Mouse (Mus musculus): ENCODE measurements around the gene Atg4d. TPM values are rescaled to one million over a fixed set of nuclear protein-coding genes. Genes with fewer than 3 reads are reported as not detected.

Gene Atg4d
- total RNA-seq, 1 experiment: 23.8 TPM

GRCm38 (mm10) chr9:21318792-21319191 is 53.7 kb downstream of the Atg4d start:
- no peak for DNase-seq (ENCODE audit: low read depth, low spot score)
- no peak overlapping the region for H3K9ac ChIP-seq (ENCODE audit: insufficient read depth, low read depth, low read length, poor library complexity, severe bottlenecking)
- no peaks in the 10 kb centered on the region for H3K9me3 ChIP-seq (ENCODE audit: control insufficient read depth, insufficient read depth, low read depth, low read length)
- in situ Hi-C loops (cut with MboI; ENCODE audit: low sequenced_read_pairs in 2 of 2, unreplicated experiment in 2 of 2): no loop called here
- H3K27ac ChIP-seq (ENCODE audit: insufficient read depth, low read depth, low read length, poor library complexity, severe bottlenecking): no peak overlapping the region
- H3K4me3 ChIP-seq (ENCODE audit: insufficient read depth in 1 of 2, low read depth in 1 of 2, low read length in 2 of 2, poor library complexity in 1 of 2, severe bottlenecking in 1 of 2): no peak overlapping the region
- no peaks in the 10 kb centered on the region for H3K36me3 ChIP-seq (ENCODE audit: control insufficient read depth, insufficient read depth, low read length, poor library complexity, severe bottlenecking)
- TF ChIP-seq MAFK (IDR thresholded peaks at IDR 0.05; ENCODE audit: insufficient read depth, low read depth, low read length) (no peak), HCFC1 (IDR thresholded peaks at IDR 0.05; ENCODE audit: borderline replicate concordance, insufficient read depth, low read length) (no peak), ZNF384 (IDR thresholded peaks at IDR 0.05; ENCODE audit: low read depth, low read length) (no peak), ZC3H11A (IDR thresholded peaks at IDR 0.05; ENCODE audit: borderline replicate concordance, low read depth, low read length) (no peak)
- H3K4me1 ChIP-seq (ENCODE audit: control insufficient read depth in 2 of 2, insufficient read depth in 2 of 2, low read length in 2 of 2, poor library complexity in 1 of 2): peaks cover 7 to 18% of the 10 kb centered on the region in 2 experiments

DNA sequence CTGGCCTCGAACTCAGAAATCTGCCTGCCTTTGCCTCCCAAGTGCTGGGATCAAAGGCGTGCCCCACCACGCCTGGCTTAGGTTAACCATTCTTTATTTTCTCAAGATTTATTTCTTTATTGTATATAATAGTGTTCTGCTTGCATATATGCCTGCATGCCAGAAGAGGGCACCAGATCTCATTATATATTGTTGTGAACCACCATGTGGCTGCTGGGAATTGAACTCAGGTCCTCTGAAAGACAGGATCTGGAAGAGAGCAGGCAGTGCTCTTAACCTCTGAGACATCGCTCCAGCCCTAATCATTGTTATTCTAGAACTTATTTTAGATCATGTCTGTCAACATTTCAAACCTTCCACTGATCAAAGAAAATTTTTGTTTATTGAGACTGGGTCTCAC is 54.4 kb downstream of the Atg4d start:
- Histone ChIP-seq H3K36me3 (ENCODE audit: control insufficient read depth, insufficient read depth, low read length, poor library complexity, severe bottlenecking) (no peaks in the 10 kb centered on the region), H3K9ac (ENCODE audit: insufficient read depth, low read depth, low read length, poor library complexity, severe bottlenecking) (no peak overlapping the region), H3K27ac (ENCODE audit: insufficient read depth, low read depth, low read length, poor library complexity, severe bottlenecking) (no peak overlapping the region), H3K4me3 (ENCODE audit: insufficient read depth in 1 of 2, low read depth in 1 of 2, low read length in 2 of 2, poor library complexity in 1 of 2, severe bottlenecking in 1 of 2) (no peak overlapping the region), H3K4me1 (ENCODE audit: control insufficient read depth in 2 of 2, insufficient read depth in 2 of 2, low read length in 2 of 2, poor library complexity in 1 of 2) (peaks cover 7 to 20% of the 10 kb centered on the region in 2 experiments), H3K9me3 (ENCODE audit: control insufficient read depth, insufficient read depth, low read depth, low read length) (no peaks in the 10 kb centered on the region)
- in situ Hi-C loops (cut with MboI; ENCODE audit: low sequenced_read_pairs in 2 of 2, unreplicated experiment in 2 of 2): no loop called here
- no peak for DNase-seq (ENCODE audit: low read depth, low spot score)
- TF ChIP-seq ZNF384 (IDR thresholded peaks at IDR 0.05; ENCODE audit: low read depth, low read length): no peak
- TF ChIP-seq MAFK (IDR thresholded peaks at IDR 0.05; ENCODE audit: insufficient read depth, low read depth, low read length): no peak
- no peak for TF ChIP-seq CHD2 (IDR thresholded peaks at IDR 0.05; ENCODE audit: low read depth, low read length)
- no peak for TF ChIP-seq HCFC1 (IDR thresholded peaks at IDR 0.05; ENCODE audit: borderline replicate concordance, insufficient read depth, low read length)
- TF ChIP-seq ZC3H11A (IDR thresholded peaks at IDR 0.05; ENCODE audit: borderline replicate concordance, low read depth, low read length): no peak

GRCm38 (mm10) chr9:21320280-21320618 is 55.2 kb downstream of the Atg4d start:
- no peaks in the 10 kb centered on the region for H3K36me3 ChIP-seq (ENCODE audit: control insufficient read depth, insufficient read depth, low read length, poor library complexity, severe bottlenecking)
- peak overlapping the region in 1 of 2 experiments; percentile 83; a peak in 2 of 4 replicates for H3K4me3 ChIP-seq (ENCODE audit: insufficient read depth in 1 of 2, low read depth in 1 of 2, low read length in 2 of 2, poor library complexity in 1 of 2, severe bottlenecking in 1 of 2)
- peaks cover 7 to 18% of the 10 kb centered on the region in 2 experiments for H3K4me1 ChIP-seq (ENCODE audit: control insufficient read depth in 2 of 2, insufficient read depth in 2 of 2, low read length in 2 of 2, poor library complexity in 1 of 2)
- H3K27ac ChIP-seq (ENCODE audit: insufficient read depth, low read depth, low read length, poor library complexity, severe bottlenecking): no peak overlapping the region
- H3K9me3 ChIP-seq (ENCODE audit: control insufficient read depth, insufficient read depth, low read depth, low read length): no peaks in the 10 kb centered on the region
- H3K9ac ChIP-seq (ENCODE audit: insufficient read depth, low read depth, low read length, poor library complexity, severe bottlenecking): no peak overlapping the region
- no peak for TF ChIP-seq ZC3H11A (IDR thresholded peaks at IDR 0.05; ENCODE audit: borderline replicate concordance, low read depth, low read length)
- no peak for TF ChIP-seq CHD2 (IDR thresholded peaks at IDR 0.05; ENCODE audit: low read depth, low read length)
- no peak for TF ChIP-seq MAFK (IDR thresholded peaks at IDR 0.05; ENCODE audit: insufficient read depth, low read depth, low read length)
- TF ChIP-seq ZNF384 (IDR thresholded peaks at IDR 0.05; ENCODE audit: low read depth, low read length): no peak
- no peak for TF ChIP-seq HCFC1 (IDR thresholded peaks at IDR 0.05; ENCODE audit: borderline replicate concordance, insufficient read depth, low read length)
- no peak for DNase-seq (ENCODE audit: low read depth, low spot score)
- in situ Hi-C loops (cut with MboI; ENCODE audit: low sequenced_read_pairs in 2 of 2, unreplicated experiment in 2 of 2): no loop called here

DNA sequence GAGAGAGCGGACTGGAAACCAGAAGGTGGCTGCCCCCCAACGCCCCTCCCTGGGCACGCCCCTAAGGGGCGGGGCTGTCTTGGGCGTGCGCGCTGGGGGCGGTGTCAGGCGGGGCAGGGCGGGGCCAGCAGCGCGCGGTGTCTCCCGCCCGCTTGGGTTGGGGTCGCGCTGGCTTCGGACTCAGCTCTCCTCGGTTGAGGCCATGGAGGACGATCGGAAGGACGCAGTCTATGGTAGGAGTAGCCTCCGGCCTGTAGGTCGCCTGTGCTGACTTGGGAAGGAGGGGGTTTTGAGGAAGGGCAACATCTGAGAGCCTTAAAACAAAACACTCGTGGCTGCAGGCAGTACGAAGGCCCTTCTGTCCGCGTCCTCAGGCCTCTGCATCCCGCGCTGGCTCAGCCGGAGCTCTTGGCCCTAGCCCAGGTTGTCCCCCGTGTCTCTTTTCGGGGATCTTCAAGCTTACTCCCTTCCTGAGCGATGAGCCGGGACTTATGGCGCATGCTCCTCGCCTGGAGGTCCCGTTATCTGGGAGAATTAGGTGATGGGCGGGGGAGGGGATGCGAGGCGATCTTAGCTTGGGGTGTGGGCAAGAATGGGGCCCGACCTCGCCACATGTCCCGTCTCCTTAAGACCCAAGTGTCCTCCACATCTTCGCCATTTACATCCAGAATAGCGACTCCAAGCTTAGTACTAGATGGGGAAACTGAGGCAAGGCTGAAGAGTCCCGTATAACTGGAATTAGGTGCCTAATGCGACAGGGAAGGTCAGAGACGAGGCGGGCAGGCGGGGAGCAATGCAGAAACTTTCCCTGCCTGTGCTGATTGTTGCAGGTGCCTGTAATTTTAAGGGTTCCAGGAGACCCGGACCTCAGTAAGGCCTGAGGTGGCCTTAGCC is 55.8 kb downstream of the Atg4d start, which contains the start of gene Slc44a2:
Slc44a2 (plus strand) TSS at position 80 of the 894 bp plus-strand sequence.
- H3K4me1 ChIP-seq (ENCODE audit: control insufficient read depth in 2 of 2, insufficient read depth in 2 of 2, low read length in 2 of 2, poor library complexity in 1 of 2): peaks cover 4 to 13% of the 10 kb centered on the region in 2 experiments
- no peak within 1 kb of the TSS for H3K27ac ChIP-seq (ENCODE audit: insufficient read depth, low read depth, low read length, poor library complexity, severe bottlenecking)
- DNase-seq (ENCODE audit: low read depth, low spot score): peak; percentile 69
- in situ Hi-C loops (cut with MboI; ENCODE audit: low sequenced_read_pairs in 2 of 2, unreplicated experiment in 2 of 2): no loop called here
- no peaks in the 10 kb centered on the region for H3K9me3 ChIP-seq (ENCODE audit: control insufficient read depth, insufficient read depth, low read depth, low read length)
- TF ChIP-seq CHD2 (IDR thresholded peaks at IDR 0.05; ENCODE audit: low read depth, low read length): no peak
- TF ChIP-seq ZC3H11A (IDR thresholded peaks at IDR 0.05; ENCODE audit: borderline replicate concordance, low read depth, low read length): no peak
- H3K36me3 ChIP-seq (ENCODE audit: control insufficient read depth, insufficient read depth, low read length, poor library complexity, severe bottlenecking): no peaks in the 10 kb centered on the region
- peak within 1 kb of the TSS; percentile 74 to 83 for H3K4me3 ChIP-seq (ENCODE audit: insufficient read depth in 1 of 2, low read depth in 1 of 2, low read length in 2 of 2, poor library complexity in 1 of 2, severe bottlenecking in 1 of 2)
- peak within 1 kb of the TSS; percentile 65 for H3K9ac ChIP-seq (ENCODE audit: insufficient read depth, low read depth, low read length, poor library complexity, severe bottlenecking)

Measured in ES-E14 (cell line).